Mouse (Mus musculus) megakaryocyte-erythroid progenitor cell, adult 5 weeks (primary cell): ENCODE data around the gene Gm26620. TPM values are rescaled to one million over a fixed set of nuclear protein-coding genes. Genes with fewer than 3 reads are reported as not detected.

Experiments used
- polyA plus RNA-seq: library from polyadenylated mRNA; stranded (reverse); fragments of >175 nt; gene quantifications from 2 replicates; pipeline ENCODE4 v1.2.3, GENCODE M21; 2012

The Gm26620 gene
- polyA plus RNA-seq = 0.95 and 0.97 TPM in 2 replicates

DNA sequence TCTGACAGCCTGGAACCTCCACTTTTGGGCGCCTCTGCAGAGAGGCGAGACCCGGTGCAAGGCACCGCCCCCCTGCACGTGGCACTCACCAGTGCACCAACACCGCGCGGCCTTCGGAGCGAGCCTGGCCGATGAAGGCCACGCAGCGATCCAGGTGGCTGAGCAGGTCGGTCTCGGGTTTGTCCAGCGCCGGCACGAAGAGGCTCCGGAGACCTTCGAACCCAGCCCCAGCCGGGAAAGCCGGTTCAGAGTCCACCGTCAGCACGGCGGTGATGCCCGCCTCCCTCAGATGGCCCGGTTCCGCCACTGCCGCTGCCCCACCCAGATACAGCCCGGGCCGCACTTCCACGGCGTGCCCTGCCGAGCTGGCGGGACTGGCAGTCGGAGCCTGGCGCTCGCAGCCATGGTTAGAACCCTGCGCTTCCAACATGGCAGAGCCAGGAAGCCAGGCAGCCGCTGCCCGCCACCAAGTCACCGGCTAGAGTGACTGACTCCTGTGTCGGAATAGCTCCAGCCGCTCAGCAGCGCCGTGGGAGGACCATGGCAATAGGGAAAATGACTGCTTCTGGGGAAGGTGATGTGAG is at the start of gene Gm26620, which contains the start of gene Dusp12:
Gene Gm26620 (plus strand): TSS at position 88 of the 584 bp plus-strand sequence.
Gene Dusp12 (minus strand): TSS at position 563 of the 584 bp plus-strand sequence.

DNA sequence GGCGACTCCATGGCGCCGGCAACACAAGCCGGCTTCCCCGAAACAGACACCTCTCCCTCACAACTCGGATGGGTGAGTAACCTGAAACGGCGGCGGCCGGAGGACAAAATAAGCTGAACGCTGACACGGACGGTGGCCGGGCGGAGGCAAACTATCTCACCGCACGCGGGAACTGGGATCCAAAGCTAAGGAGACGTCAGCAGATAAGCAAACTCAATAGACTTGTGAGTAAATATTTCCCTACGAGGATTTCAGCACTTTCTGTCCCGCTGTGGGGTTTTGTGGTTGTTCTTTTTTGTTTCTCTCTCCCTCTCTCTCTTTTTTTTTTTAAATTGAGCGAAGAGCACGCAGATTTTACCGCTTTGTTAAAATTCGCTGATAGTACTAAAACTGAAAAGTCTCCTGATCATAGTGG is 17.2 kb upstream of the Gm26620 start, which contains the start of gene Atf6:
Gene Atf6 (minus strand): TSS at position 81 of the 415 bp plus-strand sequence.

DNA sequence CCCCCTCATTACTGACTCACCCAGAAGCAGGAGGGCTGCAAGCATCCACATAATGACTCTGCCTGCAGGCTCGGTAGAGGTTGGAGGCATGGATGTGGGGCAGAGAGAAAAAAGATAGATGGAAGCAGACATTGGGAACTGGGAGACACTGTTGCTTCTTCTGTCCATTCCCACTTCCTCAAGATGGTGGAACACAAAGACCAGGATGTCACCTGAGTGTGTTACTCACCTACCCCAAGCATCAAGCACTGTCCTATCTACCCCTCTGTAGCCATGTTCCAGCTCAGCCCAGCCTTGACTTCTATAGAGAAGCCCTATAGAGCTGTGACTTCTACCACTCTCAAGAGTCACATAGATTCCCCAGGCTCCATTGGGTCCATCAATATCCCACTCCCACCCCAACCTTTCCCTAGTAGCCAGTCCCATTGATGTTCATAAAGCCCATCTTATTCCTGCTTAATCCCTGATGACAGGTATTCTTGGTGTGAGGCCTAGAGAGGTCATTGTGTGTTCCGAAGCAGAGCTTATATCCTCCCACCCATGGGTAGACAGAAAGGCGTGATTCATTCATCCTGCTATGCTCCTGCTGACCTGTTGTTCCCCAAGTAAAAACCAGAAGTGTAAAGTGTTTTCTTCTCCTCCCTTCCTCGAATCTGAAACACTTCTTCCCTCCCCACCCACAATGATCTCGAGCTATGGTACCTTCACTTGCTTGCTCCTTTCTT is 28.2 kb downstream of the Gm26620 start, which contains the start of gene Fcrlb:
Gene Fcrlb (minus strand): TSS at position 51 of the 725 bp plus-strand sequence.

DNA sequence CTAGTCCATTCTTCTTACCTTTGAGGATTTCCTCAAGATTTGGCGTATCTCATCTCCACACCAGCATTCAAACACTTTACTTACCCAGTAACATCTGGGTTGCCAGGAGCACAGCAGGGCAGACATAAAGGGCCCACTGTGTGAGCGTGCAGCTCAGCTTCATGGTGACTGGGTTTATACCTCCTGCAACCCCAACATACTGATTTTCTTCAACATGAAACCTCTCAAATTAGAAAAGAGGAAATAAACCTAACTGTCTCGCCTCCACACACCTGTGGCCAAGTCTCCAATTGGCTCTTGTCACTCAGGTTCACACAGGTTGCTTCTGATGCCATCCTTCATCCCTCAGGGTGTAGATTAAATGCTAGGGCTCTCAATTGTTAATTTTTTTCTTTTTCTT is 42.5 kb downstream of the Gm26620 start, which contains the start of gene Fcrla:
Gene Fcrla (minus strand): TSS at position 206 of the 400 bp plus-strand sequence.

Other genes starting within 250 kb of the Gm26620 start
- gene Olfml2b, start 240.5 kb upstream of the Gm26620 start, polyA plus RNA-seq = 1.8 and 1.9 TPM in 2 replicates
- gene Atf6, start 17.3 kb upstream of the Gm26620 start, polyA plus RNA-seq = 1.5 and 2.0 TPM in 2 replicates
- 12.0 and 12.5 TPM in 2 replicates for gene Dusp12, start 475 bp downstream of the Gm26620 start, polyA plus RNA-seq
- 0.30 and 0.36 TPM in 2 replicates for gene Fcrlb, start 27.9 kb downstream of the Gm26620 start, polyA plus RNA-seq
- 0.15 and 1.3 TPM in 2 replicates for gene Fcrla, start 42.5 kb downstream of the Gm26620 start, polyA plus RNA-seq
- 11.3 and 16.6 TPM in 2 replicates for gene Fcgr2b, start 91.5 kb downstream of the Gm26620 start, polyA plus RNA-seq
- gene Fcgr4, start 133.9 kb downstream of the Gm26620 start, polyA plus RNA-seq = 0.17 and 0.83 TPM in 2 replicates
- 8.9 and 21.9 TPM in 2 replicates for gene Fcgr3, start 179.9 kb downstream of the Gm26620 start, polyA plus RNA-seq
- 1.6 and 2.2 TPM in 2 replicates for gene Cfap126, start 228.9 kb downstream of the Gm26620 start, polyA plus RNA-seq